Mouse (Mus musculus): ENCODE data around the gene Tsga13. TPM values are rescaled to one million over a fixed set of nuclear protein-coding genes. Genes with fewer than 3 reads are reported as not detected.

Tsga13 gene
- polyA plus RNA-seq, 1 experiment from 2014 or later: 0.12 TPM

DNA sequence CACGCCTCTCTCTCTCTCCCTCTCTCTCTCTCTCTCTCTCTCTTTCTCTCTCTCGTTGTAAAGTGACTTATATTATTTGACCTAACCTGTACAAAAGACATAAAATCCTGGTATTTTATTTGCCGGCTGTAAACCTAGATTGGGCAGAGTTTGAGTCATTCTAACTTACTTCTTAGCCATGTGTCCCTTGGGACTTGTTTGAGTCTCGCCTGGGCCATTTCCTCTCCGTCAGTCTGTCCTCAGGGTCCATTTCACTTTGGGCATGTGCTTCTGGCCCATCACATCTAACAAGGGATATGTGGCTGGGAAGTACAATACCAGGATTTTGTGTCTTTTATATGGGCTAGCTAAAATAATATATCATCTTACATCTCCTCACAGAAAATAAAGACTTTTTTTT is 10.5 kb downstream of the Tsga13 start:
- Histone ChIP-seq H3K4me2 (ENCODE audit: low read depth, low read length) (no peak overlapping the region), H3K9me3 (replicated peaks; ENCODE audit: control insufficient read depth, low read length) (no peaks in the 10 kb centered on the region), H3K4me1 (ENCODE audit: control insufficient read depth, insufficient read depth, low read length) (no peaks in the 10 kb centered on the region), H3K27me3 (ENCODE audit: control insufficient read depth, insufficient read depth, low read length) (no peaks in the 10 kb centered on the region), H3K27ac (ENCODE audit: low read length) (no peak overlapping the region), H3K9ac (ENCODE audit: low read length) (no peak overlapping the region), H3K36me3 (ENCODE audit: control insufficient read depth, insufficient read depth) (no peaks in the 10 kb centered on the region), H3K4me3 (ENCODE audit: low read length) (no peak overlapping the region)
- ATAC-seq (replicated peaks; ENCODE audit: extremely low read depth, insufficient read depth, low FRiP score): no peak
- 61% methylated on average over 5 of the region's 5 CpGs for WGBS

DNA sequence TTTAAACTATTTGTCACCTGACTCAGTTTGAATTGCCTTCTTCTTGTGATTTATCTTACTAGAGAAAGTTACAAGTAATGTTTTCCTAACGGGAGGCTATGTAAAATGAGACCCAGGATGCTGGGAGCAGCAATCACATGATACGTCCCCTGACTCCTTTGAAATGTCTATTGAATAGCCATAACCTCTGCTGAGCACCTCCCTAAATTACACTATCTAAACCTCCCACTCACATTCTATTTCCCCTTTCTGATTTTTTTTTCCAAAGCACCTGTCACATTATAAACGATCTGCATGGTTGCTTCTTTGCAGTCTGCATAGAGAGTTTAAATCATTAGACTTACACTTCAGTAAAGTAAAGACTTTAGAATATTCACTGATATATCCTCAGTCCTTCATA is 11.3 kb downstream of the Tsga13 start:
- Histone ChIP-seq H3K27me3 (ENCODE audit: control insufficient read depth, insufficient read depth, low read length) (no peaks in the 10 kb centered on the region), H3K4me1 (ENCODE audit: control insufficient read depth, insufficient read depth, low read length) (no peaks in the 10 kb centered on the region), H3K36me3 (ENCODE audit: control insufficient read depth, insufficient read depth) (no peaks in the 10 kb centered on the region), H3K9me3 (replicated peaks; ENCODE audit: control insufficient read depth, low read length) (no peaks in the 10 kb centered on the region), H3K4me3 (ENCODE audit: low read length) (no peak overlapping the region), H3K9ac (ENCODE audit: low read length) (no peak overlapping the region), H3K27ac (ENCODE audit: low read length) (no peak overlapping the region), H3K4me2 (ENCODE audit: low read depth, low read length) (no peak overlapping the region)
- WGBS: 53% methylated on average over 3 of the region's 3 CpGs
- ATAC-seq (replicated peaks; ENCODE audit: extremely low read depth, insufficient read depth, low FRiP score): no peak

DNA sequence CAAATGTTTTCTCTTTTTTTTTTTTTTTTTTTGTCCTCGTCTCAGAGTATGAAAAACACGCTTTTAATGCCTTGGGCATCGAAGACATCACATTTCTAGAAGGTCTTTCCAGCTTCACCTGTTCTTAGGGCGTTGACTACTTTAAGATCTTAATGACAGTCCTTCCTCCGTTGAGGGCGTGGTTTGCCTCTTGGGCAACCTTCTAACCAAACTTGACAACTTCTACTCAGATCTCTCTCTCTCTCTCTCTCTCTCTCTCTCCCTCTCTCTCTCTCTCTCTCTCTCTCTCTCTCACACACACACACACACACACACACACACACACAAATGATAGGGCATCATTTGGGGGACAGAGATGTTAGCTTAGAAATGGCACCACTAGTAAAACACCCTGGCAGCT is 17.9 kb downstream of the Tsga13 start:
- no peak for ATAC-seq (replicated peaks; ENCODE audit: extremely low read depth, insufficient read depth, low FRiP score)
- Histone ChIP-seq H3K4me2 (ENCODE audit: low read depth, low read length) (no peak overlapping the region), H3K36me3 (ENCODE audit: control insufficient read depth, insufficient read depth) (no peaks in the 10 kb centered on the region), H3K27ac (ENCODE audit: low read length) (no peak overlapping the region), H3K4me3 (ENCODE audit: low read length) (no peak overlapping the region), H3K9me3 (replicated peaks; ENCODE audit: control insufficient read depth, low read length) (no peaks in the 10 kb centered on the region), H3K9ac (ENCODE audit: low read length) (no peak overlapping the region), H3K27me3 (ENCODE audit: control insufficient read depth, insufficient read depth, low read length) (no peaks in the 10 kb centered on the region), H3K4me1 (ENCODE audit: control insufficient read depth, insufficient read depth, low read length) (peaks cover 13% of the 10 kb centered on the region)
- WGBS: 67% methylated on average over 6 of the region's 6 CpGs

DNA sequence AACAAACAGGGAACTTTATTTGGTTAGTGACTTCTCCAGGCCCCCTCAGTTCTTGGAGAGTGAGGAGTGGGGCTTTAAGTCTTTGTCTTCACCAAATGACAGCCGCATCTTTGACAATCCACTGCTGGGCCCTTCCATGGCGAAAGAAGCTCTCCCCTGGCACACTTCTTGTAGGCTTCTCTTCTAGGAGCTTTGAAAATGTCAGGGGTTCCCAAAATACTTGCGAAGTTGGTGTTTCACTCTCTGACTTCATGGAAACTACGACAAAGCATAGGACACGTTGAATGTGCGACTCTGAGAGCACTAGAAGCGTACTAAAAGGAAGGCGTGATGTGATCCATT is 18.4 kb downstream of the Tsga13 start:
- Histone ChIP-seq H3K4me2 (ENCODE audit: low read depth, low read length) (peak overlapping the region; percentile 85), H3K4me3 (ENCODE audit: low read length) (peak overlapping the region; percentile 85), H3K36me3 (ENCODE audit: control insufficient read depth, insufficient read depth) (no peaks in the 10 kb centered on the region), H3K27ac (ENCODE audit: low read length) (peak overlapping the region; percentile 97), H3K4me1 (ENCODE audit: control insufficient read depth, insufficient read depth, low read length) (peaks cover 13% of the 10 kb centered on the region), H3K9ac (ENCODE audit: low read length) (peak overlapping the region; percentile 91), H3K27me3 (ENCODE audit: control insufficient read depth, insufficient read depth, low read length) (no peaks in the 10 kb centered on the region), H3K9me3 (replicated peaks; ENCODE audit: control insufficient read depth, low read length) (no peaks in the 10 kb centered on the region)
- 17% methylated on average over 8 of the region's 8 CpGs for WGBS
- no peak for ATAC-seq (replicated peaks; ENCODE audit: extremely low read depth, insufficient read depth, low FRiP score)

DNA sequence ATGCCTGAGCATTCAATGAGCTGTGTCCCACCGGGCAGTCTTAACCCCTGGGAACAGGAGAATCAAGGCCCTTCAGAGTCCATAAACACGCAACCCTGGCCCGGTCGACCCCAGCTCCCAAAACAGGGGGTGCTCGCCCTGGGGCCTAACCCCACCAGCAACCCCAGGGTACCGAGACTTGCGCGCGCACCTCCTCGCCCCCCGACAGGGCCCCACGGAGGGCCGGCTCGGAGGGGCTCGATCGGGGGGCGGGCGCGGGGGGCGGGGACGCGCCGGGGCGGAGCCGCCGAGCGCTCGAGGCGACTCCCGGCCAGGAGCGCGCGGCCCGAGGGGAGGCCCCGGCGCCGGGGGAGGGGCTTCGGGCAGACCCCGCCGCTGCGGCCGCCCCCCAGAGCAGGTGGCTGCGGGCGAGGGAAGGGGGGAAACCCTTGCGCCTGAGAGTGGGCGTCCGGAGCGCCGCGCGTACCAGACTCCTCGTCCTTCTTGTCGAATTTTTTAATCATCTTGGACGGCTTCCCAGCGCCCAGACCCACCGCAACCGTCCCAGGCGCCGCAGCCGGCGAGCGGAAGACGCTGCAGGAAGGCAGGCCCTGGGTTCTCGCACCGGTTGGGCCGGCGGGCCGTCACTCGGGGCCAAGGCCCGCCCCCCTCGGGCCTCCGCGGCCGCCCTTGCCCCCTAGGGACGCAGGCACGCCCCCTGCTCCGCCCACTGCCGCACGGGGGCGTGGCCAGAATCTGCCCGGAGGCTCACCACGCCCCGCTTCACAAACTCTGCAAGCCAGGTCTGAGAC is 19.0 kb downstream of the Tsga13 start, which contains the start of gene Copg2:
Gene Copg2, minus strand, starts transcription at position 600 of the 791 bp plus-strand sequence.
- ATAC-seq (replicated peaks; ENCODE audit: extremely low read depth, insufficient read depth, low FRiP score): peak; percentile 99
- Histone ChIP-seq H3K27ac (ENCODE audit: low read length) (peak within 1 kb of the TSS; percentile 97), H3K27me3 (ENCODE audit: control insufficient read depth, insufficient read depth, low read length) (no peaks in the 10 kb centered on the region), H3K9ac (ENCODE audit: low read length) (peak within 1 kb of the TSS; percentile 91), H3K4me3 (ENCODE audit: low read length) (peak within 1 kb of the TSS; percentile 85), H3K36me3 (ENCODE audit: control insufficient read depth, insufficient read depth) (no peaks in the 10 kb centered on the region), H3K9me3 (replicated peaks; ENCODE audit: control insufficient read depth, low read length) (no peaks in the 10 kb centered on the region), H3K4me1 (ENCODE audit: control insufficient read depth, insufficient read depth, low read length) (peaks cover 13% of the 10 kb centered on the region), H3K4me2 (ENCODE audit: low read depth, low read length) (peak within 1 kb of the TSS; percentile 85)
- WGBS: under 1% methylated on average over 71 of the region's 83 CpGs

GRCm38 (mm10) chr6:30895819-30896194 is 19.6 kb downstream of the Tsga13 start:
- H3K27ac ChIP-seq (ENCODE audit: low read length): peak overlapping the region; percentile 97
- no peaks in the 10 kb centered on the region for H3K9me3 ChIP-seq (replicated peaks; ENCODE audit: control insufficient read depth, low read length)
- 17% methylated on average over 3 of the region's 3 CpGs for WGBS
- peak overlapping the region; percentile 91 for H3K9ac ChIP-seq (ENCODE audit: low read length)
- no peaks in the 10 kb centered on the region for H3K27me3 ChIP-seq (ENCODE audit: control insufficient read depth, insufficient read depth, low read length)
- peaks cover 13% of the 10 kb centered on the region for H3K4me1 ChIP-seq (ENCODE audit: control insufficient read depth, insufficient read depth, low read length)
- no peak for ATAC-seq (replicated peaks; ENCODE audit: extremely low read depth, insufficient read depth, low FRiP score)
- H3K36me3 ChIP-seq (ENCODE audit: control insufficient read depth, insufficient read depth): no peaks in the 10 kb centered on the region
- H3K4me2 ChIP-seq (ENCODE audit: low read depth, low read length): peak overlapping the region; percentile 85
- peak overlapping the region; percentile 85 for H3K4me3 ChIP-seq (ENCODE audit: low read length)

DNA sequence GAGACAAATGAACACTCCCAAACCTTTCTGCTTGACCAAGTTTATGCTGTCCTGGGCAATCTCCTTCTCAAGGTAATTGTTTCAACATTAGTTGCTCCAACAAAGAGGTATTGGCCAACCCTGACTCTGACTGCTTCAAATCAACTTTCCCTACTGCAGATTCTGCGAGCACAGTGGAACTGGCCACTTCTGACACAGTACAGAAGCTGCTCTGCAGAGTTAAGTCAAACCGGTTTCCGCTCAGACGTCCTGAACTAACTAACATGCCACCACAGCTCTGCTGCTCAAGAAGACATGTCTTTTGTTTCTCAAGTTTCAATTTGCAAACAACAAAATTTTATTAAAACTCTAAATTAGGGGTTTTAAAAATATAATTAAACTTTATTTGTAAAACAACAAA is 22.3 kb downstream of the Tsga13 start:
- H3K27ac ChIP-seq (ENCODE audit: low read length): no peak overlapping the region
- ATAC-seq (replicated peaks; ENCODE audit: extremely low read depth, insufficient read depth, low FRiP score): no peak
- H3K36me3 ChIP-seq (ENCODE audit: control insufficient read depth, insufficient read depth): peaks cover 4% of the 10 kb centered on the region; the same call in 1 of the 2 replicates
- H3K9me3 ChIP-seq (replicated peaks; ENCODE audit: control insufficient read depth, low read length): no peaks in the 10 kb centered on the region
- 75% methylated on average over 4 of the region's 4 CpGs for WGBS
- no peak overlapping the region for H3K4me3 ChIP-seq (ENCODE audit: low read length)
- H3K4me1 ChIP-seq (ENCODE audit: control insufficient read depth, insufficient read depth, low read length): peaks cover 13% of the 10 kb centered on the region
- no peak overlapping the region for H3K4me2 ChIP-seq (ENCODE audit: low read depth, low read length)
- no peak overlapping the region for H3K9ac ChIP-seq (ENCODE audit: low read length)
- H3K27me3 ChIP-seq (ENCODE audit: control insufficient read depth, insufficient read depth, low read length): no peaks in the 10 kb centered on the region

DNA sequence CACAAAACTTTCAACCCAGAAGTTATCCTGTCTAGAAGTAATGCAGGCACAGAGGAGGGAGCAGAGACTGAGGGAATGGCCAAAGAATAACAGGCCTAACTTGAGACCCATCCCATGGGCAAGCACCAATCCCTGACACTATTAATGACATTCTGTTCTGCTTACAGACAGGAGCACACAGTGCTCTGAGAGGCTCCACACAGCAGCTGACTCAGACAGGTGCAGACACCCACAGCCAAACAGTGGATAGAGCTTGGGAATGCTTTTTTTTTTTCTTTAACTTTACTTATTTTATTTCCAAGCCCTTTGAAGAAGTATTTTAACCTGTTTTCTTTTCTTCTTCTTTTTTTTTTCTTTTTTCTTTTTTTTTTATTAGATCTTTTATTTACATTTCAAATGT is 23.6 kb downstream of the Tsga13 start:
- no peak overlapping the region for H3K27ac ChIP-seq (ENCODE audit: low read length)
- H3K9ac ChIP-seq (ENCODE audit: low read length): no peak overlapping the region
- peaks cover 5% of the 10 kb centered on the region for H3K36me3 ChIP-seq (ENCODE audit: control insufficient read depth, insufficient read depth)
- H3K4me2 ChIP-seq (ENCODE audit: low read depth, low read length): no peak overlapping the region
- peaks cover 10% of the 10 kb centered on the region for H3K4me1 ChIP-seq (ENCODE audit: control insufficient read depth, insufficient read depth, low read length)
- no peak for ATAC-seq (replicated peaks; ENCODE audit: extremely low read depth, insufficient read depth, low FRiP score)
- H3K4me3 ChIP-seq (ENCODE audit: low read length): no peak overlapping the region
- H3K27me3 ChIP-seq (ENCODE audit: control insufficient read depth, insufficient read depth, low read length): no peaks in the 10 kb centered on the region
- no peaks in the 10 kb centered on the region for H3K9me3 ChIP-seq (replicated peaks; ENCODE audit: control insufficient read depth, low read length)

DNA sequence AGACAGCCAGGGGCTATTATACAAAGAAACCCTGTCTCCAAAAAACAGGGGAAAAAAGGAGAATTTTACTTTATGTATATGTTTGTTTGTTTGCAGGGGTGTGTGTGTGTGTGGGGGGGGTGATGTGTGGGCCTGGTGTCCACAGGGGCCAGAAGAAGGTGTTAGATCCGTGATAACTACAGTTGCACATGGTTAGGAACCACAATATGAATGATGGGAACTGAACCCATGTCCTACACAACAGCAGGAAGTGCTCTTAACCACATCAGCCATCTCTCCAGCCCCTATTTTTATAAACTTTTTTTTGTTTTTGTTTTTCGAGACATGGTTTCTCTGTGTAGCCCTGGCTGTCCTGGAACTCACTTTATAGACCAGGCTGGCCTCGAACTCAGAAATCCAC is 30.5 kb downstream of the Tsga13 start:
- peaks cover 17% of the 10 kb centered on the region for H3K36me3 ChIP-seq (ENCODE audit: control insufficient read depth, insufficient read depth)

More for the DNA sequence above, 30.5 kb downstream of the Tsga13 start:
- H3K9ac ChIP-seq (ENCODE audit: low read length): no peak overlapping the region
- 90% methylated on average over 3 of the region's 3 CpGs for WGBS
- H3K4me1 ChIP-seq (ENCODE audit: control insufficient read depth, insufficient read depth, low read length): no peaks in the 10 kb centered on the region
- ATAC-seq (replicated peaks; ENCODE audit: extremely low read depth, insufficient read depth, low FRiP score): no peak
- H3K27ac ChIP-seq (ENCODE audit: low read length): no peak overlapping the region
- H3K4me3 ChIP-seq (ENCODE audit: low read length): no peak overlapping the region
- H3K4me2 ChIP-seq (ENCODE audit: low read depth, low read length): no peak overlapping the region
- H3K27me3 ChIP-seq (ENCODE audit: control insufficient read depth, insufficient read depth, low read length): no peaks in the 10 kb centered on the region
- H3K9me3 ChIP-seq (replicated peaks; ENCODE audit: control insufficient read depth, low read length): no peaks in the 10 kb centered on the region

All from heart, embryonic 16.5 days (tissue).